Mouse (Mus musculus) ES-E14 (cell line): ENCODE measurements around the gene Arl4a. TPM values are rescaled to one million over a fixed set of nuclear protein-coding genes. Genes with fewer than 3 reads are reported as not detected.

Experiments
- DNase-seq: peaks from one replicate; pipeline ENCODE4 v3.0.0-alpha.2; 2013; ENCODE audit warnings: low read depth, low spot score
- H3K27ac ChIP-seq: 2 replicates; pipeline ENCODE4 v1.5.1; 2012; ENCODE audit warnings: low read depth, mild to moderate bottlenecking, low read length, moderate library complexity, mixed read lengths; ENCODE audit not compliant: poor library complexity, insufficient read depth, severe bottlenecking
- H3K36me3 ChIP-seq: 2 replicates; pipeline ENCODE4 v1.6.1; 2012; ENCODE audit warnings: mild to moderate bottlenecking, low read length, moderate library complexity, mixed read lengths; ENCODE audit not compliant: control insufficient read depth, poor library complexity, insufficient read depth, severe bottlenecking
- H3K4me1 ChIP-seq, 2 experiments: fragments of 150-350 bp in 1 of 2; sonication (generic) in 1 of 2; 2 replicates each; pipeline ENCODE4 v1.6.1; 2012; ENCODE audit warnings: low read length in 2 of 2, mild to moderate bottlenecking in 1 of 2, mixed read lengths in 1 of 2; ENCODE audit not compliant: control insufficient read depth in 2 of 2, insufficient read depth in 2 of 2, poor library complexity in 1 of 2
- H3K4me3 ChIP-seq, 2 experiments: fragments of 150-350 bp in 1 of 2; sonication (generic) in 1 of 2; 2 replicates each; pipeline ENCODE4 v1.5.1; 2012; ENCODE audit warnings: low read length in 2 of 2, low read depth in 1 of 2, mild to moderate bottlenecking in 1 of 2, mixed read lengths in 1 of 2; ENCODE audit not compliant: insufficient read depth in 1 of 2, poor library complexity in 1 of 2, severe bottlenecking in 1 of 2
- H3K9ac ChIP-seq: 2 replicates; pipeline ENCODE4 v1.6.1; 2012; ENCODE audit warnings: low read depth, mild to moderate bottlenecking, low read length, mixed read lengths; ENCODE audit not compliant: poor library complexity, insufficient read depth, severe bottlenecking
- H3K9me3 ChIP-seq: fragments of 150-350 bp; sonication (generic); 2 replicates; pipeline ENCODE4 v1.6.1; 2012; ENCODE audit warnings: low read depth, mild to moderate bottlenecking, low read length; ENCODE audit not compliant: control insufficient read depth, insufficient read depth
- CHD2 ChIP-seq: IDR thresholded peaks from 2 replicates; pipeline ENCODE4 v1.6.1; 2014; ENCODE audit warnings: mild to moderate bottlenecking, low read depth, low read length, inconsistent platforms
- HCFC1 ChIP-seq: IDR thresholded peaks from 2 replicates; pipeline ENCODE4 v1.6.1; 2012; ENCODE audit warnings: low read length, inconsistent platforms, borderline replicate concordance; ENCODE audit not compliant: insufficient read depth
- MAFK ChIP-seq: IDR thresholded peaks from 2 replicates; pipeline ENCODE4 v1.6.1; 2014; ENCODE audit warnings: mild to moderate bottlenecking, low read depth, low read length, inconsistent platforms; ENCODE audit not compliant: insufficient read depth
- ZC3H11A ChIP-seq: IDR thresholded peaks from 2 replicates; pipeline ENCODE4 v1.6.1; 2012; ENCODE audit warnings: low read depth, mild to moderate bottlenecking, inconsistent platforms, low read length, borderline replicate concordance
- ZNF384 ChIP-seq: IDR thresholded peaks from 2 replicates; pipeline ENCODE4 v1.6.1; 2012; ENCODE audit warnings: low read depth, low read length, inconsistent platforms
- in situ Hi-C, 2 experiments: fragments of 600-800 bp; cut with MboI; formaldehyde crosslinking; loops; one replicate each; pipeline ENCODE4 v1.15.1; 2025; ENCODE audit warnings: low sequenced_read_pairs in 2 of 2, inconsistent platforms in 1 of 2; ENCODE audit not compliant: unreplicated experiment in 2 of 2
- total RNA-seq: library from RNA; depleted of rRNA; stranded (reverse); fragments of 300-350 nt; gene quantifications from 2 replicates; pipeline ENCODE4 v1.2.3, GENCODE M21; 2012

The Arl4a gene
- total RNA-seq, 1 experiment, result 20.2 TPM

DNA sequence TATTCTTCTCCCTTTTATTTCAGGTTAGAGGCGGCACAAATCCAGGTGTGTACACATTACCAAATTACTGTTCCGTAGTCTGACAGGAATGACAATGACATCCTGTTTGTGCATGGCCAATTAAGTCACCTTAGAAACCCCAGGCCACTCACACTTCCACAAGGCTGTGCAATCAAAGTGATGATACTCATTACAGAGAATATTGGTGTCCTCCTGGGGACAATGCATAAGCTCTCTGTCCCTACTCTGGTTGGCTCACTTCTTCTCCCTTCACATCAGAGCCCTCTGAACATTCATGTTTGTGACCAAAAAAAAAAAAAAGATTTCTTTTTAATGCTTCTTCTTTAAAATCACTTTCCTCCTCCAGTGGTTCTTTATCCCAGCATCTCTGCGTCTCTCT lies 10.0 kb downstream of the Arl4a start:
- H3K27ac ChIP-seq, result no peak overlapping the region
- TF ChIP-seq CHD2 (no peak), HCFC1 (no peak), ZC3H11A (no peak), MAFK (no peak), ZNF384 (no peak)
- no peak overlapping the region for H3K9ac ChIP-seq
- no peak for DNase-seq
- no peak overlapping the region for H3K4me3 ChIP-seq
- H3K9me3 ChIP-seq, result no peaks in the 10 kb centered on the region
- no peaks in the 10 kb centered on the region for H3K4me1 ChIP-seq
- in situ Hi-C loops, result loop anchor here in 1 of 2 experiments (25.0 kb wide), 1 partner anchor 366 kb away; no protein-coding TSS in a partner anchor
- H3K36me3 ChIP-seq, result no peaks in the 10 kb centered on the region

DNA sequence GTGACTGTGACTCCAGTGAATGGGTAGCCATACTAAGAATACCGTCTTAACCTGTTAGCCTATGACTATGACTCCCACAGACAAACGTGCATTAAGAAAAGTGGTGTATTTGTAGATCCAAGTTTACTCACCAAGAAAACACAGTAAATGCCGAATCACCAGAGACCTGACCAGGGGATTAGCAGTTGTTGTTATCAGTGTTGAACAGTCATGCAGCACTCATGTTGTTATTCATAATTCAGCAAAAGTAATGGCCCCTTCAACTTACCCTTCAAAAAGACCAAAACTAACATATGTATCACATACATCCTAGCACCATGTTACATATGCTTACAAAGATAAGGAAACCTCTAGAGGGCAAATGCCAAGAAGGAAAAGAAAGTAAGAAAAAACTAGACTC lies 10.4 kb downstream of the Arl4a start:
- Histone ChIP-seq H3K4me3 (no peak overlapping the region), H3K9me3 (no peaks in the 10 kb centered on the region), H3K27ac (no peak overlapping the region), H3K9ac (no peak overlapping the region), H3K4me1 (no peaks in the 10 kb centered on the region), H3K36me3 (no peaks in the 10 kb centered on the region)
- DNase-seq, result no peak
- in situ Hi-C loops, result loop anchor here in 1 of 2 experiments (25.0 kb wide), 1 partner anchor 365 kb away; no protein-coding TSS in a partner anchor
- TF ChIP-seq HCFC1 (no peak), CHD2 (no peak), ZC3H11A (no peak), MAFK (no peak), ZNF384 (no peak)

DNA sequence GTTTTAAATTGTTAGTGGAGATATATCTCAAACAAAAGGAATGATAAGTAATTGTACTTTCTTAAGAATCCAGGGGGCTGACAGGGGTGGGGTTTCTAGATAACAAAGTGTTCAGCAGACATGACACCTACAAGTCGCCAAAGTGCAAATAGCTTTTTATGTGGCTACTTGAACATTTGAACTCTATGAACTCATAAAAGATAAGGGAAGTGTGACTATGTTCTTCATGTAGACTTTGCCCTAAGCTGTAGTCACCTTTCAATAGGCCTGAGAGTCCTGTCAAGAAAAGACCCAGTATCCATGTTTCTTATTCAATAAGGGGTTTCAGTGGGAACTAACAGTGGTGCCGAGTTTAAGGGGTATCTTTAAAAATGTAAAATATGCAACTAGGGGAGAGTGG lies 13.9 kb downstream of the Arl4a start:
- Histone ChIP-seq H3K4me1 (no peaks in the 10 kb centered on the region; a peak in 1 of 4 replicates), H3K9me3 (no peaks in the 10 kb centered on the region), H3K27ac (no peak overlapping the region), H3K9ac (no peak overlapping the region), H3K4me3 (no peak overlapping the region), H3K36me3 (no peaks in the 10 kb centered on the region)
- no peak for TF ChIP-seq ZNF384
- TF ChIP-seq ZC3H11A, result no peak
- TF ChIP-seq MAFK, result no peak
- no peak for TF ChIP-seq HCFC1
- no peak for TF ChIP-seq CHD2
- no peak for DNase-seq
- in situ Hi-C loops, result no loop called here

DNA sequence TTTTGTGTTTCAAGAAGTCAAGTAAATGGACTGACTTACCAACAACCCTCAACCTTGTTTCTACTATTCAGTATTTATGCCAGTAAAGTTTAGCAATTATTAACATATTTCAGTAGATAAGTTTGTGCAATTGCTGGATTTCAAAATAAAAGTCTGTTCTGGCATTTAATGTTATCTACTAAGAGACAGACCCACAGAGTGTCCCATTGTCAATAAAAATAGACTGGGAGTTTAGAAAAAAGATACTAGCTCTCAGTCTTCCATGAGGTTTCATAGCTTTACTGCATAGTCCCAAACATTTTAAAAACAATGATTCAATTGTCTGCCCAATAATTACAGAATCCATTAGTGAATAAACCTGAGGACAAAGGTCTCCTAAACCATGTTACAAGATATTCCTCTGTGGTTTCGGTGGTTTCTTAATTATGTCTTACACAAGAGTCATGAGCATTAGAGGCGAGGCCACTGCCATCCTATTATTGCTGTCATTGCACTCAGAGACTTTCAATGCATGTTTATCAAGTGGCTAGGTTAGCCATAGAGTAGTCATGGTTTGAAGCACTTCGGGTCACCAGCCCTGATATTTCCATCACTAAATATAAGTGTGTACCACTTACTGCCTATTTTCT lies 14.7 kb downstream of the Arl4a start:
- Histone ChIP-seq H3K4me3 (no peak overlapping the region), H3K4me1 (no peaks in the 10 kb centered on the region; a peak in 1 of 4 replicates), H3K36me3 (no peaks in the 10 kb centered on the region), H3K9ac (no peak overlapping the region), H3K27ac (no peak overlapping the region), H3K9me3 (no peaks in the 10 kb centered on the region)
- in situ Hi-C loops, result no loop called here
- TF ChIP-seq ZNF384 (no peak), CHD2 (no peak), HCFC1 (no peak), MAFK (no peak), ZC3H11A (no peak)
- no peak for DNase-seq

DNA sequence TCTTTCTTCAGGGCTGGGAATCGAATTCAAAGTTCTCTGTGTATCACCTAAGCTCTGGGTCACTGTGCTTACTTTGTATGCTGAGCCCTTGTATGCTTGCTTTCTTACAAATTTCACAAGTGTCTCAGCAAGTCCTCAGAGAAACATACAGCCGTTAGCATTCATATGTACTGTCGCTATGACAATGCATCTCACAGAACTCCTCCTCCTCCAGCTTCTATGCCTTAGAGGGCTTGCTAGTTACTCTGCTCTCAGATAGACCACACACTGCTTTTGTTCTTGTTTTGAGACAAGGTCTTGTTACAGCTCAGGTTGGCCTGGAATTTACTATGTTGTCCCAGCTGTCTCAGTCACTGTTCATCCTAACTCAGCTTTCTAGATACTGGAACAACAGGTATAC lies 15.5 kb downstream of the Arl4a start:
- in situ Hi-C loops, result no loop called here
- no peak for DNase-seq
- no peak overlapping the region for H3K4me3 ChIP-seq

More for the DNA sequence above, 15.5 kb downstream of the Arl4a start:
- Histone ChIP-seq H3K36me3 (no peaks in the 10 kb centered on the region), H3K9ac (no peak overlapping the region), H3K9me3 (no peaks in the 10 kb centered on the region), H3K27ac (no peak overlapping the region), H3K4me1 (peaks cover 0 to 2% of the 10 kb centered on the region in 2 experiments; a peak in 2 of 4 replicates)
- TF ChIP-seq MAFK (no peak), ZC3H11A (no peak), CHD2 (no peak), ZNF384 (no peak), HCFC1 (no peak)
